Mouse (Mus musculus) kidney, embryonic 14.5 days (tissue): ENCODE measurements around the gene Sugt1. TPM values are rescaled to one million over a fixed set of nuclear protein-coding genes. Genes with fewer than 3 reads are reported as not detected.

Source experiments
- ATAC-seq: fragments of 200-750 bp; cut with Nextera tagmentation; 2 replicates; pipeline ENCODE4 v1.8.0; 2017; ENCODE audit warnings: moderate number of reproducible peaks, mild to moderate bottlenecking, moderate TSS enrichment, moderate library complexity; ENCODE audit not compliant: low FRiP score, low TSS enrichment
- H3K27ac ChIP-seq: fragments of 300-500 bp; sonication (generic); 2 replicates; pipeline ENCODE4 v1.5.1; 2014; ENCODE audit warnings: low read depth, mild to moderate bottlenecking, low read length, moderate library complexity, mixed read lengths
- H3K27me3 ChIP-seq: fragments of 300-500 bp; sonication (generic); 2 replicates; pipeline ENCODE4 v1.6.1; 2014; ENCODE audit warnings: mild to moderate bottlenecking, low read length; ENCODE audit not compliant: control insufficient read depth, insufficient read depth
- H3K36me3 ChIP-seq: fragments of 300-500 bp; sonication (generic); 2 replicates; pipeline ENCODE4 v1.6.1; 2014; ENCODE audit warnings: low read length, mixed read lengths; ENCODE audit not compliant: control insufficient read depth, insufficient read depth
- H3K4me1 ChIP-seq: fragments of 300-500 bp; sonication (generic); 2 replicates; pipeline ENCODE4 v1.6.1; 2014; ENCODE audit warnings: low read length, mixed read lengths; ENCODE audit not compliant: control insufficient read depth, insufficient read depth
- H3K4me2 ChIP-seq: fragments of 300-500 bp; sonication (generic); replicated peaks from 2 replicates; pipeline ENCODE4 v1.6.1; 2014; ENCODE audit warnings: low read depth, mild to moderate bottlenecking, low read length
- H3K4me3 ChIP-seq: fragments of 300-500 bp; sonication (generic); 2 replicates; pipeline ENCODE4 v1.5.1; 2014; ENCODE audit warnings: mild to moderate bottlenecking, low read length
- H3K9ac ChIP-seq: fragments of 300-500 bp; sonication (generic); 2 replicates; pipeline ENCODE4 v1.6.1; 2014; ENCODE audit warnings: low read depth, mild to moderate bottlenecking, low read length, moderate library complexity
- H3K9me3 ChIP-seq: fragments of 300-500 bp; sonication (generic); 2 replicates; pipeline ENCODE4 v1.6.1; 2016; ENCODE audit warnings: low read length; ENCODE audit not compliant: control insufficient read depth
- WGBS: fragments of 180-500 bp; shearing (Covaris S2); extraction: QIAGEN DNeasy Blood & Tissue Kit; methylation state at CpG from one replicate; pipeline ENCODE4 v1.1.7; 2014; 5-methylcytosine and 5-hydroxymethylcytosine counted together
- polyA plus RNA-seq: library from polyadenylated mRNA; unstranded; fragments of >200 nt; fragmentation: Nextera tagmentation; extraction: Ambion mirVana; gene quantifications from 2 replicates; pipeline ENCODE4 v1.2.1, GENCODE M21; 2014

Gene Sugt1
- polyA plus RNA-seq, 1 experiment from 2014 or later = 135 TPM

DNA sequence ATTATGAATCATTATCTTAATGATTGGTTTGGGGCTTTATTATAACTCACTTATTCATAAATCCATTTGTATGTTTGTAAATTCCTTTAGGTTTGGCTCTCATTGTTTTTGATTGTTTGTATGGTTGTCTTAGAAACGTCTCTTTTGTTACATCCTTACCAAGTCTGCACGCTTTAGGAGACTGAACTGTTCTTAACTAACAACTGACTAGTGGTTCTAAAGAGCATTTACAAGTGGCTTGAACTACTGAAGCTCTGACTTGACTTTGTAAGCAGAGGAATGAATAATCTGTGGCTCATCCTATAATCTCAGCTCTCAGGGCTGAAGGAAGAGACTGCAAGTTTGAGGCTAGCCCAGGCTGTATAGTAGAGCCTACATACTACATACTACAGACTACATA lies 4.1 kb downstream of the Sugt1 start:
- Histone ChIP-seq H3K9me3 (no peaks in the 10 kb centered on the region), H3K4me3 (no peak overlapping the region), H3K4me2 (no peak overlapping the region), H3K36me3 (peaks cover 14% of the 10 kb centered on the region), H3K27ac (no peak overlapping the region), H3K4me1 (peaks cover 8% of the 10 kb centered on the region), H3K9ac (no peak overlapping the region), H3K27me3 (no peaks in the 10 kb centered on the region)
- 86% methylated on average over 2 of the region's 2 CpGs for whole genome bisulfite sequencing
- ATAC-seq = no peak

DNA sequence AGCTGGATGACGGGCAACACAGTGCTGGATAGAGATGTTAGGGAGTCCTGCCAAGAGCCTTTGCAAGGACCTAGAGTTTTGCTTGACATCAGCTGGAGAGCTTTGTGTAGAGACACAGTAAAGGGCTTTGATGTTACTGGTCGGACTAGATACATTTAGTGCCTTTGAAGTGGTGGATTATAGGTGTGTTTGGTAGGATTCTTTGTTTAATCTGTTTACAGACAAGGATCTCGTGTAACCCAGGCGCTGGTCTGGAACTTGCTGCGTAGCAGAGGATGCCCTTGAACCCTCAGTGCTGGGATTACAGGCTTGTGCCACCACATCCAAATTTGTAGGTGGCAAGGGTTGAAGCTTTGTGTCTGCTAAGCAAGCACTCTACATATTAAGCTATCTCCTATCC lies 6.6 kb downstream of the Sugt1 start:
- WGBS = 90% methylated on average over 5 of the region's 5 CpGs
- no peak overlapping the region for H3K9ac ChIP-seq
- H3K4me3 ChIP-seq = no peak overlapping the region
- no peak overlapping the region for H3K27ac ChIP-seq
- no peaks in the 10 kb centered on the region for H3K4me1 ChIP-seq
- peaks cover 28% of the 10 kb centered on the region for H3K36me3 ChIP-seq
- no peaks in the 10 kb centered on the region for H3K27me3 ChIP-seq
- H3K9me3 ChIP-seq = no peaks in the 10 kb centered on the region
- ATAC-seq = no peak
- no peak overlapping the region for H3K4me2 ChIP-seq

DNA sequence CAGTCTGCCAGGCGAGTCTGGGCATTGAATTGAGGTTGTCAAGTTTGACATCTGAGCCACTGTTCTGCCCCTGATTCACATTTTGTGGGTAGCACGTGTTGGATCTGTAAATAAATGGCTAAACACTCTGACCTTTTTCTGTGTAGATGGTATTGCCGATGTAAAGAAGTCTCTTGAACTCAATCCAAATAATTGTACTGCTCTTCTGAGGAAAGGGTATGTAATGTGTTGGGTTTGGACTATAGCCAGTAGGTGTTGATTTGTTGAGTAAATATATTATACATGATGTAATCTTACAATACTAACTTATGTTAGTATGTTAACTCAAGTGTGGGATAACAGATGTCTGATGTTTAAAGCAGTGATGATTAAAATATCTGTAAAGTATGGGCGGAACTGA lies 9.1 kb downstream of the Sugt1 start:
- Histone ChIP-seq H3K9me3 (no peaks in the 10 kb centered on the region), H3K9ac (no peak overlapping the region), H3K4me2 (no peak overlapping the region), H3K27ac (no peak overlapping the region), H3K4me3 (no peak overlapping the region), H3K36me3 (peaks cover 53% of the 10 kb centered on the region), H3K4me1 (no peaks in the 10 kb centered on the region), H3K27me3 (no peaks in the 10 kb centered on the region)
- ATAC-seq = no peak
- WGBS = 80% methylated on average over 4 of the region's 4 CpGs

DNA sequence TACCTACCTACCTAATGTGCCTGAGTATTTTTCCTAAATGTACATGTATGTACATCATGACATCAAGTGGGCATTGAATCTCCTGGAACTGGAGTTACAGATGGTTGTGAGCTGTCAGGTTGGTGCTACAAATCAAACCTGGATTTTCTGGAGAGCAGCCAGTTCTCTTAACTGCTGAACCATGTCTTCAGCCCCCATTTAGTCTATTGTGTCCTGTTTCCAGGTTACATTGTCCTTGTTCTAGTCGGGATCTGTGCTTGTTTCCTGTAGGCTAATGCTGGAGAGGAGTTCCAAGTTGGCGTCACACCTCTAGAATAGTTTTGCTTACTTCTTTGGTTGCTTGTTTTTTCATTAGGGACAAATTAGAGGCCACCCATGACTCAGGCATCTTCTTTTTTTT lies 18.4 kb downstream of the Sugt1 start:
- H3K9ac ChIP-seq = no peak overlapping the region
- H3K4me1 ChIP-seq = no peaks in the 10 kb centered on the region
- no peaks in the 10 kb centered on the region for H3K27me3 ChIP-seq
- H3K27ac ChIP-seq = no peak overlapping the region
- 70% methylated on average over 2 of the region's 2 CpGs for WGBS
- H3K4me2 ChIP-seq = no peak overlapping the region
- ATAC-seq = no peak
- no peak overlapping the region for H3K4me3 ChIP-seq
- H3K9me3 ChIP-seq = no peaks in the 10 kb centered on the region
- H3K36me3 ChIP-seq = peaks cover 64% of the 10 kb centered on the region

DNA sequence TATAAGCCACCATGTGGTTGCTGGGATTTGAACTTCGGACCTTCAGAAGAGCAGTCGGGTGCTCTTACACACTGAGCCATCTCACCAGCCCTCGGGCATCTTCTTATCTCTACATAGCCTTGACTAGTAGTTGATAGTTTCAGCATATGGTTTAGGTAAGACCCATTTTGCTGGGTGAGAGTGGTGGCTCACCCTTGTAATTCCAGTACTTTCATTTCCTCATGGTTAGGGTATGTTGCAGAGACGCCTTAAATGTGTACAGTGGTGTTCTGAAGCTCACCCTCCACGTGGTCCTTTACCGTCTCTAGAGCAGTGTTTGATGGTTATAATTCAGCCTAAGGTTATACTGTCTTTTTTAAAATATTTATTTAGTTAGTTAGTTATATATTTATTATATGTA lies 18.9 kb downstream of the Sugt1 start:
- Histone ChIP-seq H3K36me3 (peaks cover 64% of the 10 kb centered on the region), H3K9ac (no peak overlapping the region), H3K9me3 (no peaks in the 10 kb centered on the region), H3K4me1 (no peaks in the 10 kb centered on the region), H3K27ac (no peak overlapping the region), H3K4me3 (no peak overlapping the region), H3K27me3 (no peaks in the 10 kb centered on the region), H3K4me2 (no peak overlapping the region)
- 92% methylated on average over 6 of the region's 6 CpGs for WGBS
- ATAC-seq = no peak

DNA sequence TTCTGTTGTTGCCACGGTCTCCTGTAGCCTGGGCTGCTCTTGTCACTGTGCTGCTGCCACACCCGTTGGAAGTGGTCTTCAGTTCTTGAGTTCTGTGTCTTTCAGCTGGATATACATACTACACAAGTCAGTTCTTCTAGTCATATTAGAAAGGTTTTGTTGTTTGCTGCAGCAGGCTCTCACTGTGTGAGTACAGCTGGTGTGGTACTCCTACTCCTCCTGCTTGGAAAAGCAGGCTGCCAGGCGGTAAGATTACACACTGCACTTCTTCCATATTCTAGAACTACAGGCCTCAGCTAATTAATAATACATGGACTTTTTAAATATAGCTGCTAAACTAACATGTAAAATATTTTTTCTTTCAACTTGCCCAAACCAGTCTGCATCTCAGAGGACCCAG lies 19.4 kb downstream of the Sugt1 start:
- H3K36me3 ChIP-seq = peaks cover 62% of the 10 kb centered on the region
- no peaks in the 10 kb centered on the region for H3K9me3 ChIP-seq
- ATAC-seq = no peak
- H3K9ac ChIP-seq = no peak overlapping the region
- H3K4me2 ChIP-seq = no peak overlapping the region
- no peak overlapping the region for H3K27ac ChIP-seq
- no peaks in the 10 kb centered on the region for H3K4me1 ChIP-seq
- WGBS = 88% methylated on average over 3 of the region's 3 CpGs
- no peaks in the 10 kb centered on the region for H3K27me3 ChIP-seq
- no peak overlapping the region for H3K4me3 ChIP-seq

DNA sequence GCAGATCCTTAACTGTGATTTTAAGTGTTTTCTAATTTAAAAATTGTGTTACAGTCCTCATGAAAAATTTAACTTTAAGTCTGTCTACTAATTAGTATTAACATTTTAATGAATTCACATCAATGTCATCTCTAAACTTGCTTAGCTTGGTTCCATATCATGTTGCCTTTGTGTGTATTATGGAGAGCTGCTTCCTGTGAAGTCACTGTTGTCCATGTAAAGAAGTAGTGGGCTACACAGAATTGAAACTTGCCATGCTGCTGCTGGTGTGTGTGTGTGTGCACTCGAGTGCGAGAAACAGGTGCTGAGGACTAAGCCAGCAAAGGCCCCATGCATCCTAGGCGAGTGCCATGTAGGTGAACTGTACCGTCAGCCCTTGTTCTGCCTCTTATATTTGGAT lies 19.9 kb downstream of the Sugt1 start:
- no peak overlapping the region for H3K9ac ChIP-seq
- 93% methylated on average over 4 of the region's 4 CpGs for WGBS
- H3K4me2 ChIP-seq = no peak overlapping the region
- H3K4me1 ChIP-seq = no peaks in the 10 kb centered on the region
- no peaks in the 10 kb centered on the region for H3K27me3 ChIP-seq
- ATAC-seq = no peak
- no peaks in the 10 kb centered on the region for H3K9me3 ChIP-seq
- H3K4me3 ChIP-seq = no peak overlapping the region
- H3K36me3 ChIP-seq = peaks cover 60% of the 10 kb centered on the region
- no peak overlapping the region for H3K27ac ChIP-seq

DNA sequence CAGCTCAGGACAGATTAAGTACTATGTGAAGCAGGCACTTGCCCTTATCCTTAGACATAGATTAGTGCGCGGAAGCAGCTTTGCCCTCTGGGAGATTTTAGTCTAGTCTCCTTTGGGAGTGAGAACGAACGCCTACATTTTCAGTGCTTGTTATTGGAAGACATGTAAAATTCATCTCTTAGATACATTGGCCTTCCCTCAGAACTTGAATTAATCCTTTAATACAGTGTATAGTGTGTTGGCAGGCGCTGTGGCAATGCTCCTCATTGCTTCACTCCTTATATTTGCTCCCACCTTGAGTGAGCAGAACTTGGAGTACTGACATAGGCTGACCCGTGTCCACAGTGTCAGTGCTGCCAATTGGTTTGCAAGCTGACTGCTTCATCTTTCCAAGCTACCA lies 20.8 kb downstream of the Sugt1 start:
- no peak overlapping the region for H3K4me2 ChIP-seq
- no peaks in the 10 kb centered on the region for H3K4me1 ChIP-seq
- no peaks in the 10 kb centered on the region for H3K9me3 ChIP-seq
- no peak overlapping the region for H3K9ac ChIP-seq
- H3K27me3 ChIP-seq = no peaks in the 10 kb centered on the region
- WGBS = 94% methylated on average over 6 of the region's 6 CpGs
- peaks cover 60% of the 10 kb centered on the region for H3K36me3 ChIP-seq
- H3K27ac ChIP-seq = no peak overlapping the region
- no peak overlapping the region for H3K4me3 ChIP-seq
- no peak for ATAC-seq

DNA sequence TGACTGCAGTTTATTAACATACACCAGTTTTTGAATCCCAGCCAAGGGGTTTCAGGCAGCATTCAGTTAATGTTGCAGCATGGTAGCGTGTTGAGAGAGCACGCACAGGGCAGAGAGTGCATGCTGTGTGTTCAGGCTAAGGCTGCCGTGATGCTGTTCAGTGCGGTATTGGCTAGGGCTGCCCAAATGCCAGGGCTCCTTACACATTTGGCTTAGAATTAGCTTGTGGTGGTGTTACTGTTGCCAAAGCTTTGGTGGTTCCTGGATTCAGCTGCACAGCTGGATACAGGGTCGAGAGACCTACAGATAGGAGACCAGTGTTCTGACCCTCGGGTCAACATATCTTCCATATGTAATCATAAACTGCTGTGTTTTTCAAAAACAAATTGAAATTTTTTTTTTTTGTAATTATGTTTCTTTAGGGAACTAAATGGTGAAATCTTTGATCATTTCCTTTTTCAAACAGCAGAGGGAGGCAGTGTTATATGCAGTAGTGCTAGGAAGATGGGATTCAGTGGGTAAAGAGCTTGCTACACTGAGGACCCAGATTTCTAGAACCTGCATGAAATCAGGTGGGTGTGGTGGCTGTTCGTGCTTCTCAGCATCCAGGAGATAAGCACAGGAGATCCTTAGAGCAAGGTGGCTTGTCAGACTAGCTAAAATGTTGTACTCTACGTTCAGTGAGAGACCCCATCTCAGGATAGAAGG lies 29.8 kb downstream of the Sugt1 start:
- H3K4me1 ChIP-seq = peaks cover 6% of the 10 kb centered on the region; the same call in 1 of the 2 replicates

More for the DNA sequence above, 29.8 kb downstream of the Sugt1 start:
- Histone ChIP-seq H3K9ac (no peak overlapping the region), H3K27me3 (no peaks in the 10 kb centered on the region), H3K36me3 (peaks cover 59% of the 10 kb centered on the region), H3K4me2 (no peak overlapping the region), H3K27ac (no peak overlapping the region), H3K4me3 (no peak overlapping the region), H3K9me3 (no peaks in the 10 kb centered on the region)
- WGBS = 90% methylated on average over 8 of the region's 8 CpGs
- no peak for ATAC-seq
